Mouse (Mus musculus) embryonic fibroblast, embryonic 13.5 days (primary cell): ENCODE results near the gene Cad. TPM values are rescaled to one million over a fixed set of nuclear protein-coding genes. Genes with fewer than 3 reads are reported as not detected.
"Not testable (repeated sequence)": the region's sequence is repeated elsewhere in the genome, so short reads cannot be mapped to it uniquely, and the experiment has no call there.

ENCODE experiments used
- H3K27ac ChIP-seq: 2 replicates; pipeline ENCODE4 v1.5.1; 2012; ENCODE audit warnings: low read length, control low read depth, inconsistent platforms; ENCODE audit not compliant: insufficient read depth
- H3K4me1 ChIP-seq: 2 replicates; pipeline ENCODE4 v1.6.1; 2011; ENCODE audit warnings: low read length; ENCODE audit not compliant: control insufficient read depth, insufficient read depth
- H3K4me3 ChIP-seq: 2 replicates; pipeline ENCODE4 v1.5.1; 2011; ENCODE audit warnings: mild to moderate bottlenecking, control low read depth, low read length; ENCODE audit not compliant: insufficient read depth
- CTCF ChIP-seq: IDR thresholded peaks from 2 replicates; pipeline ENCODE4 v1.5.1; 2011; ENCODE audit warnings: mild to moderate bottlenecking, control low read depth, low read length, moderate library complexity, borderline replicate concordance; ENCODE audit not compliant: insufficient read depth
- POLR2A ChIP-seq: IDR thresholded peaks from 2 replicates; pipeline ENCODE4 v1.6.1; 2011; ENCODE audit warnings: low read depth, mild to moderate bottlenecking, control low read depth, low read length, moderate library complexity
- polyA plus RNA-seq: library from polyadenylated mRNA; stranded (reverse); fragments of >200 nt; gene quantifications from 2 replicates; pipeline ENCODE4 v1.2.4, GENCODE M21; 2011; ENCODE audit warnings: low read depth; ENCODE audit not compliant: missing spikeins, insufficient read length

Gene Cad
- polyA plus RNA-seq, 1 experiment, result 32.6 TPM

DNA sequence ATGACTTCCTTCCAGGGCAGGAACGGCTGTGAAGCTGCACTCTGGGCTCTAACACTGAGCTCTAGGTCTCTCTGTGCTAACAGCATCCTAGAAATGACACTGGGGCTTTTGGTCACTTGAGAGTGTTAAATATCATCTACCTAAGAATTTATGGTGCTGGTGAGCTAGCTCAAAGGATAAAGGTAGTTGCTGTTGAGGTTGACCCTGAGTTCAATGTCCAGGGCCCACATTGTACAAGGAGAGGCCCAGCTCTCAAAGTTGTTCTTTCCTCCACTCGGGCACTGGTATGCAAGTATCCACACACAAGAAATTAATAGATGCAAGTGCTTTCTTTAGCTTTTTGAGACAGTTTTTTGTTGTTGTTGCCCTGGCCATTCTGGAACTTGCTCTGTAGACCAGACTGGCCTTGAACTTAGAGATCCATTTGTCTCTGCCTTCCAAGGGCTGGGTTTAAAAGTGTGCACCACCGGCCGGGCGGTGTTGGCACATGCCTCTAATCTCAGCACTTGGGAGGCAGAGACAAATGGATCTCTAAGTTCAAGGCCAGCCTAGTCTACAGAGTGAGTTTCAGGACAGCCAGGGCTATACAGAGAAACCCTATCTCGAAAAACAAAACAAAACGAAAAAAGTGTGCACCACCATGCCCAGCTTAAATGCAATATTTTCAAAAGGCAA lies 16.3 kb upstream of the Cad start:
- TF ChIP-seq POLR2A, result no peak
- no peak for TF ChIP-seq CTCF
- no peaks in the 10 kb centered on the region for H3K4me1 ChIP-seq
- H3K4me3 ChIP-seq, result no peak overlapping the region
- no peak overlapping the region for H3K27ac ChIP-seq

DNA sequence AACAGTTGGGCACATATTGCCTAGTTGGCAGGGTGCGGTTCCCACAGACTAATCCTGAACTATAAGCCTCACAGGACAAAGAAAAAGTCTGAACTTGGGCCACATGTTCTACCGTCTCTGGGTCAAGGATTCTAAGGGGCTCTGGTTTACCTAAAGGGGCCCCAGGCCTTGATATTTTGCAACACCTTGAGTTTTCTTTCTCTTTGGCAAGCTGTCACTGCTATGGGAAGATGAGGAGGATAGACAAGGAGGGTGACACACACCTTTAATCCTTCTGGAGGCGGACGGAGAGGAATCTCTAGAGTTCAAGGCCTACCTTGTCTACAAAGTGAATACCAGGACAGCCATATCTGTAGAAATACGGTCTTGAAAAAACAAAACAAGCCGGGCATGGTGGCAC lies 8.2 kb upstream of the Cad start:
- Histone ChIP-seq H3K4me3 (no peak overlapping the region), H3K27ac (no peak overlapping the region)
- TF ChIP-seq POLR2A, result no peak
- no peak for TF ChIP-seq CTCF

GRCm38 (mm10) chr5:31047074-31047473 lies 7.5 kb upstream of the Cad start:
- Histone ChIP-seq H3K4me1 (no peaks in the 10 kb centered on the region), H3K4me3 (peak overlapping the region; percentile 63), H3K27ac (no peak overlapping the region)
- TF ChIP-seq POLR2A (no peak), CTCF (no peak)

More for the DNA sequence above, 8.2 kb upstream of the Cad start:
- H3K4me1 ChIP-seq, result no peaks in the 10 kb centered on the region

DNA sequence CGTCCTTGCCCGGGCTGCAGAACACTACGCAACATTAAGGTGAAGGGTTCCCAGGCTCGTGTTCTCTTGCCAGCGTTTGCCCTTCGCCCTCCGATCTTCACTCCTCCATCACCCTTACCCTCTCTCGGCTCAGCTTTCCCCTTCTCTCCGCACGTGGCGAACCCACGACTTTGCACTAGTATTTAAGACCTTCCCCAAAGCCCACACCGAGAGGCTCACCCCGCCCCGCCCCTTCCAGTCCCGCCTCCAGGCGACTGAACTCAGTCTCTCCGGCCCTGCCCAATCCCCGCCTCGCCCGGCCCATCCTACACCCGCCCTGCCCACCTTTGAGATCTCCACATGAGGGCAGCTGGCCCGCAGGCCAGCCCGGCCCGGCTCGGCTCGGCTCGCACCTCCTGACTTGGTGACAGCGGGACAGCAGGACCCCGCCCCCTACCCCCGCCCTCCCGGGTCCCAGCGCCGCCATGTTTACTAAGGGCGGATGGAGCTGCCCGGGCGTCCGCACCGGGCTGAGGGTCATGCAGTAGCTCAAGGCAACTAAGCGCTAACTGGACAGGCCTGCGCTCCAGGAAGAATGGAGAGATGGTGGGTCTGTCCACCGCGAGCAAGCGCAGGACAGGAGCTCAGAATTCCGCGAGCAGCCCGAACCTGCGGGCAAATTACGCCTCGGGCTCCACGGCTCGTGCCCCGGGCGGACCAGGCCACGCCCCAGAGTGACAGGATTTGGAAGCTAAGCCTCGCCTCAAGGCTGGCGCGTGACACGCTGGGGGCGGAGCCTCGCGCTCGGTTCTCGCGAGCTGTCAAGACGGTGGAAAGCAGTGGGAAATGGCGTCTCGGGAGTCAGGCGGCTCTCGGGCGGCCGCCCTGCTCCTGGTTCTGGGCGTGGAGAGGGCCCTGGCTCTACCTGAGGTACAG lies 6.5 kb upstream of the Cad start, which contains the start of gene Atraid:
Gene Atraid (plus strand): TSS at position 465 of the 915 bp plus-strand sequence.
- H3K4me3 ChIP-seq, result peak within 1 kb of the TSS; percentile 80
- H3K27ac ChIP-seq, result peak within 1 kb of the TSS; percentile 91
- TF ChIP-seq CTCF (no peak), POLR2A (peak; percentile 92)
- H3K4me1 ChIP-seq, result no peaks in the 10 kb centered on the region

DNA sequence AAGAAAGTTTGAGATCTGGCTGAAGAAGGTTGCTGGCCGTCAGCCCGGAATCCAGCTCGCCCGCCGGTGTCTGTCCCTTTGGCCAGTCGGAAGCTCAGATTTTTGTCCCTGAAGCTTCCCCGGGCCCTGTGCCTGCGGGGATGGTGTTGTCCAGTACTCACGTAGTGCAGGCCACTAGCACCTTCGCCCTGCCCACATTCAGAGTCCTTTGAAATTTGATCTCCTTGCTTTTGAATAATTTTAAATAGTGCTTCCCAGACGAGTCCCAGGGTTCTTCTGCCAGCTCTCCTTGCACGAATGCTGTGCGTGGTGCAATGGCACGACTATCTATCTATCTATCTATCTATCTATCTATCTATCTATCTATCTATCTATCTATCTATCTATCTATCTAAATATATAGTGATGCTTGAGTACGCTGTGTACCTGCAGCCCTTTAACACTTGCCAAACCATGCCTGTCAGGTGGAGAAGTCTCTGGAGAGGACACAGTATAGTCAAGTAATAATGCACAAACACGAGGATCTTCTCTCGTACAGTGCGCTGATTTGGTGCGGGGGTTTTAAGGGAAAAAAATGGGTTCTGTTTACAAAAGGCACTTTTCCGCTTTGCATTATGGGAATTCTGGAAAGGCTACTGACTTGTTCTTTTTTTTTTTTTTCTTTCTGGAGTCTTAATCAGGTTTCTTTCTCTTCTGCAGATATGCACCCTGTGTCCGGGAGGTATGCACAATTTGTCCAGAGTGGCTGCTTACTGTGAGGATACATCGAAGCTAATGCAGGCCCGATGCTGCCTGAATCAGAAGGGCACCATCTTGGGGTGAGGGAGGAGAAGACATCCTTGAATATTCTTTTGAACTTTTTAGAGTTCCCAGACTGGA lies 5.6 kb upstream of the Cad start, which contains the start of gene Slc5a6:
Gene Slc5a6 (minus strand): TSS at position 162 of the 879 bp plus-strand sequence.
- peak within 1 kb of the TSS; percentile 91 for H3K27ac ChIP-seq
- no peaks in the 10 kb centered on the region for H3K4me1 ChIP-seq
- peak; percentile 45; the same call in 1 of the 2 replicates for TF ChIP-seq CTCF
- TF ChIP-seq POLR2A, result 0 out of 2 replicates have a peak, but pooled peaks have one; percentile 38
- peak within 1 kb of the TSS; percentile 80 for H3K4me3 ChIP-seq

DNA sequence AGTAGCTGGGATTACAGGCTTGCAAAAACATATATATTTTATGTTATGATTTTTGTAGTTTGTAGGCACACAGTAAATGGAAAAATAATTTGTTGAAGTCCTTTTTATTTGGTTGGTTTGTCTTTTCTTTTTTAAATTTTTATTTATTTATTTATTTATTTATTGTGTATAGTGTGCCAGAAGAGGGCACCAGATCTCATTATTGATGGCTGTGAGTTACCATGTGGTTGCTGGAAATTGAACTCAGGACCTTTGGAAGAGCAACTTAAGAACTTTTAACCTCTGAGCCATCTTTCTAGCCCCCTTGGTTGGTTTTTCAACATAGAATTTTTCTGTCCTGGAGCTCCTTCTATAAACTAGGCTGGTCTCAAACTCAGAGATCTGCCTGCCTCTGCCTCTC lies 4.2 kb upstream of the Cad start:
- H3K27ac ChIP-seq, result no peak overlapping the region
- TF ChIP-seq CTCF, result no peak
- no peak for TF ChIP-seq POLR2A
- H3K4me3 ChIP-seq, result no peak overlapping the region
- no peaks in the 10 kb centered on the region for H3K4me1 ChIP-seq

DNA sequence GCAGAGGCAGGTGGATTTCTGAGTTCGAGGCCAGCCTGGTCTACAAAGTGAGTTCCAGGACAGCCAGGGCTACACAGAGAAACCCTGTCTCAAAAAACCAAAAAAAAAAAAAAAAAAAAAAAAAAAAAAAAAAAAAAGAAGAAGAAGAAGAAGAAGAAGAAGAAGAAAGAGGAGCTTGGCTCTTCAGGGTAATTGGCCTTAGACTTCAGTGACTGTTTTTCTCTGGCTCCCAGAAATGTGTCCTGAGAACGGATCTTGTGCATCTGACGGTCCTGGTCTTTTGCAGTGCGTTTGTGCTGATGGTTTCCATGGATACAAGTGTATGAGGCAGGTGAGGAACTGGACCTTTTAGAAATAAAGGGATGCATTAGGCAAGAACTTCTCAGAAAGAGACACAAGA lies 852 bp upstream of the Cad start:
- H3K4me3 ChIP-seq, H3K4me1 ChIP-seq, H3K27ac ChIP-seq: not testable (repeated sequence)

GRCm38 (mm10) chr5:31055216-31056140 lies 898 bp downstream of the Cad start:
- H3K4me1 ChIP-seq, result peaks cover 3% of the 10 kb centered on the region; the same call in 1 of the 2 replicates
- no peak for TF ChIP-seq CTCF
- no peak for TF ChIP-seq POLR2A
- H3K27ac ChIP-seq, result peak overlapping the region; percentile 35
- peak overlapping the region; percentile 69 for H3K4me3 ChIP-seq
